Mouse (Mus musculus): Measurements from ENCODE around the gene Gnaq. TPM values are rescaled to one million over a fixed set of nuclear protein-coding genes. Genes with fewer than 3 reads are reported as not detected.

The Gnaq gene
- polyA plus RNA-seq, 1 experiment from 2014 or later, result 4.6 TPM

GRCm38 (mm10) chr19:16223126-16223525 is 90.5 kb downstream of the Gnaq start:
- H3K36me3 ChIP-seq (ENCODE audit: control insufficient read depth, insufficient read depth), result no peaks in the 10 kb centered on the region; the same call in 1 of the 2 replicates
- no peak for ATAC-seq (ENCODE audit: low read depth)
- no peak overlapping the region for H3K4me2 ChIP-seq (ENCODE audit: low read depth, low read length)
- H3K9ac ChIP-seq (ENCODE audit: low read depth, low read length), result no peak overlapping the region
- no peak overlapping the region for H3K27ac ChIP-seq (ENCODE audit: low read length)
- WGBS (ENCODE audit: insufficient replicate concordance), result 67% methylated on average over 3 of the region's 3 CpGs
- no peaks in the 10 kb centered on the region for H3K9me3 ChIP-seq (replicated peaks; ENCODE audit: control insufficient read depth, low read length)
- no peaks in the 10 kb centered on the region for H3K4me1 ChIP-seq (ENCODE audit: control insufficient read depth, low read depth, low read length)
- H3K27me3 ChIP-seq (ENCODE audit: control insufficient read depth, insufficient read depth, low read depth, low read length), result no peaks in the 10 kb centered on the region
- H3K4me3 ChIP-seq (ENCODE audit: low read depth, low read length), result no peak overlapping the region

- no peaks in the 10 kb centered on the region for H3K27me3 ChIP-seq (ENCODE audit: control insufficient read depth, insufficient read depth, low read depth, low read length)
- no peak overlapping the region for H3K27ac ChIP-seq (ENCODE audit: low read length)
- no peak overlapping the region for H3K4me3 ChIP-seq (ENCODE audit: low read depth, low read length)
- WGBS (ENCODE audit: insufficient replicate concordance), result 20% methylated on average over 2 of the region's 2 CpGs
- H3K4me2 ChIP-seq (ENCODE audit: low read depth, low read length), result no peak overlapping the region
- H3K9ac ChIP-seq (ENCODE audit: low read depth, low read length), result no peak overlapping the region
- H3K36me3 ChIP-seq (ENCODE audit: control insufficient read depth, insufficient read depth), result no peaks in the 10 kb centered on the region; the same call in 1 of the 2 replicates
- H3K4me1 ChIP-seq (ENCODE audit: control insufficient read depth, low read depth, low read length), result no peaks in the 10 kb centered on the region
- H3K9me3 ChIP-seq (replicated peaks; ENCODE audit: control insufficient read depth, low read length), result no peaks in the 10 kb centered on the region
- no peak for ATAC-seq (ENCODE audit: low read depth)
These were observed 92.2 kb downstream of the Gnaq start for GRCm38 (mm10) chr19:16224831-16225230.

GRCm38 (mm10) chr19:16231584-16231983 is 99.0 kb downstream of the Gnaq start:
- no peaks in the 10 kb centered on the region for H3K36me3 ChIP-seq (ENCODE audit: control insufficient read depth, insufficient read depth)
- no peak overlapping the region for H3K4me3 ChIP-seq (ENCODE audit: low read depth, low read length)
- H3K27me3 ChIP-seq (ENCODE audit: control insufficient read depth, insufficient read depth, low read depth, low read length), result no peaks in the 10 kb centered on the region
- no peak overlapping the region for H3K9ac ChIP-seq (ENCODE audit: low read depth, low read length)
- no peaks in the 10 kb centered on the region for H3K9me3 ChIP-seq (replicated peaks; ENCODE audit: control insufficient read depth, low read length)
- H3K4me2 ChIP-seq (ENCODE audit: low read depth, low read length), result no peak overlapping the region
- ATAC-seq (ENCODE audit: low read depth), result no peak
- H3K4me1 ChIP-seq (ENCODE audit: control insufficient read depth, low read depth, low read length), result no peaks in the 10 kb centered on the region
- no peak overlapping the region for H3K27ac ChIP-seq (ENCODE audit: low read length)
- WGBS (ENCODE audit: insufficient replicate concordance), result 60% methylated on average over 1 of the region's 1 CpGs

- no peak for ATAC-seq (ENCODE audit: low read depth)
- no peaks in the 10 kb centered on the region for H3K36me3 ChIP-seq (ENCODE audit: control insufficient read depth, insufficient read depth)
- no peak overlapping the region for H3K27ac ChIP-seq (ENCODE audit: low read length)
- 74% methylated on average over 8 of the region's 8 CpGs for WGBS (ENCODE audit: insufficient replicate concordance)
- H3K9me3 ChIP-seq (replicated peaks; ENCODE audit: control insufficient read depth, low read length), result no peaks in the 10 kb centered on the region
- H3K9ac ChIP-seq (ENCODE audit: low read depth, low read length), result no peak overlapping the region
- no peaks in the 10 kb centered on the region for H3K27me3 ChIP-seq (ENCODE audit: control insufficient read depth, insufficient read depth, low read depth, low read length)
- H3K4me1 ChIP-seq (ENCODE audit: control insufficient read depth, low read depth, low read length), result no peaks in the 10 kb centered on the region
- no peak overlapping the region for H3K4me3 ChIP-seq (ENCODE audit: low read depth, low read length)
- no peak overlapping the region for H3K4me2 ChIP-seq (ENCODE audit: low read depth, low read length)
These were observed 103.0 kb downstream of the Gnaq start for GRCm38 (mm10) chr19:16235594-16235993.

- ATAC-seq (ENCODE audit: low read depth), result no peak
- no peaks in the 10 kb centered on the region for H3K9me3 ChIP-seq (replicated peaks; ENCODE audit: control insufficient read depth, low read length)
- WGBS (ENCODE audit: insufficient replicate concordance), result 64% methylated on average over 1 of the region's 1 CpGs
These were observed 104.4 kb downstream of the Gnaq start for GRCm38 (mm10) chr19:16237034-16237433.

GRCm38 (mm10) chr19:16238072-16238471 is 105.4 kb downstream of the Gnaq start:
- H3K27ac ChIP-seq (ENCODE audit: low read length), result no peak overlapping the region
- WGBS (ENCODE audit: insufficient replicate concordance), result 53% methylated on average over 4 of the region's 4 CpGs
- ATAC-seq (ENCODE audit: low read depth), result no peak
- H3K27me3 ChIP-seq (ENCODE audit: control insufficient read depth, insufficient read depth, low read depth, low read length), result no peaks in the 10 kb centered on the region
- no peak overlapping the region for H3K4me3 ChIP-seq (ENCODE audit: low read depth, low read length)
- no peaks in the 10 kb centered on the region for H3K9me3 ChIP-seq (replicated peaks; ENCODE audit: control insufficient read depth, low read length)
- no peaks in the 10 kb centered on the region for H3K36me3 ChIP-seq (ENCODE audit: control insufficient read depth, insufficient read depth)
- no peak overlapping the region for H3K9ac ChIP-seq (ENCODE audit: low read depth, low read length)
- H3K4me1 ChIP-seq (ENCODE audit: control insufficient read depth, low read depth, low read length), result no peaks in the 10 kb centered on the region
- H3K4me2 ChIP-seq (ENCODE audit: low read depth, low read length), result no peak overlapping the region

More at GRCm38 (mm10) chr19:16237034-16237433, 104.4 kb downstream of the Gnaq start:
- Histone ChIP-seq H3K4me1 (ENCODE audit: control insufficient read depth, low read depth, low read length) (no peaks in the 10 kb centered on the region), H3K36me3 (ENCODE audit: control insufficient read depth, insufficient read depth) (no peaks in the 10 kb centered on the region), H3K4me3 (ENCODE audit: low read depth, low read length) (no peak overlapping the region), H3K4me2 (ENCODE audit: low read depth, low read length) (no peak overlapping the region), H3K27me3 (ENCODE audit: control insufficient read depth, insufficient read depth, low read depth, low read length) (no peaks in the 10 kb centered on the region), H3K27ac (ENCODE audit: low read length) (no peak overlapping the region), H3K9ac (ENCODE audit: low read depth, low read length) (no peak overlapping the region)

- Histone ChIP-seq H3K27ac (ENCODE audit: low read length) (no peak overlapping the region), H3K36me3 (ENCODE audit: control insufficient read depth, insufficient read depth) (no peaks in the 10 kb centered on the region), H3K9ac (ENCODE audit: low read depth, low read length) (no peak overlapping the region), H3K27me3 (ENCODE audit: control insufficient read depth, insufficient read depth, low read depth, low read length) (no peaks in the 10 kb centered on the region), H3K4me3 (ENCODE audit: low read depth, low read length) (no peak overlapping the region), H3K4me1 (ENCODE audit: control insufficient read depth, low read depth, low read length) (no peaks in the 10 kb centered on the region), H3K9me3 (replicated peaks; ENCODE audit: control insufficient read depth, low read length) (no peaks in the 10 kb centered on the region), H3K4me2 (ENCODE audit: low read depth, low read length) (no peak overlapping the region)
- ATAC-seq (ENCODE audit: low read depth), result no peak
- WGBS (ENCODE audit: insufficient replicate concordance), result 54% methylated on average over 2 of the region's 2 CpGs
These were observed 105.9 kb downstream of the Gnaq start for GRCm38 (mm10) chr19:16238512-16238911.

- WGBS (ENCODE audit: insufficient replicate concordance), result 50% methylated on average over 3 of the region's 3 CpGs
- H3K27ac ChIP-seq (ENCODE audit: low read length), result no peak overlapping the region
- H3K27me3 ChIP-seq (ENCODE audit: control insufficient read depth, insufficient read depth, low read depth, low read length), result no peaks in the 10 kb centered on the region
- H3K4me2 ChIP-seq (ENCODE audit: low read depth, low read length), result no peak overlapping the region
- no peak overlapping the region for H3K9ac ChIP-seq (ENCODE audit: low read depth, low read length)
- no peaks in the 10 kb centered on the region for H3K4me1 ChIP-seq (ENCODE audit: control insufficient read depth, low read depth, low read length)
- H3K4me3 ChIP-seq (ENCODE audit: low read depth, low read length), result no peak overlapping the region
- no peaks in the 10 kb centered on the region for H3K9me3 ChIP-seq (replicated peaks; ENCODE audit: control insufficient read depth, low read length)
- no peak for ATAC-seq (ENCODE audit: low read depth)
- H3K36me3 ChIP-seq (ENCODE audit: control insufficient read depth, insufficient read depth), result no peaks in the 10 kb centered on the region
These were observed 110.1 kb downstream of the Gnaq start for GRCm38 (mm10) chr19:16242708-16243107.

GRCm38 (mm10) chr19:16249025-16249424 is 116.4 kb downstream of the Gnaq start:
- Histone ChIP-seq H3K9me3 (replicated peaks; ENCODE audit: control insufficient read depth, low read length) (no peaks in the 10 kb centered on the region), H3K27ac (ENCODE audit: low read length) (no peak overlapping the region), H3K4me3 (ENCODE audit: low read depth, low read length) (no peak overlapping the region), H3K4me1 (ENCODE audit: control insufficient read depth, low read depth, low read length) (peaks cover 2% of the 10 kb centered on the region; the same call in 1 of the 2 replicates), H3K4me2 (ENCODE audit: low read depth, low read length) (no peak overlapping the region), H3K36me3 (ENCODE audit: control insufficient read depth, insufficient read depth) (no peaks in the 10 kb centered on the region), H3K9ac (ENCODE audit: low read depth, low read length) (no peak overlapping the region), H3K27me3 (ENCODE audit: control insufficient read depth, insufficient read depth, low read depth, low read length) (no peaks in the 10 kb centered on the region)
- ATAC-seq (ENCODE audit: low read depth), result no peak
- WGBS (ENCODE audit: insufficient replicate concordance), result 50% methylated on average over 2 of the region's 2 CpGs
